ENCODE assay signal across 11 mouse cellular contexts in the genomic region with DNA sequence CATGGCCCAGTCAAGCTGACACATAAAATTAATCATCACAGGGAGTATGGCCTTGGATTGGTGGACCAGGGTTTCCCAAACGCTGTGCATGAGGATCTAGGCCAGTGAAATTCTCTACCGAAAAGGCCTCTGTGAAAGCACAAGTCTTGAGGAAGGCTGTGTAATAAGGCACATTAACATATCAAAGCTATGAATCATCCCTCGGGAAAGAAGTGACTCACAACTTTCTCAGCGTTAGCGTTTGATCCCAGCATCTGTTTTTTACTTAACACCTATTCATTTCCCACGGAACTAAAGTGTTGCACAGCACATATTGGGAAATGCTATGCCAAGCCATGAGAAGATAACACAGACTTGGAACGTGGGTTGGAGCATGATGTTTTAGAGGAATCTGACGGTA. TPM values are rescaled to one million over a fixed set of nuclear protein-coding genes. Genes with fewer than 3 reads are reported as not detected.
A peak's percentile ranks its signal among the peaks of the same experiment; 100 is the strongest.
DNase-seq lines count a peak whose midpoint lies in the region; ATAC-seq and TF ChIP-seq lines count a peak whose summit lies in the region.
"Had no signal": no experiment of that assay in that cellular context is flagged by ENCODE, and none has a peak within 500 bp of the region (broad histone marks: within the 10 kb centered on the region; RNA-seq: fewer than 3 reads in every experiment).

No protein-coding gene starts in this region.

- H3K4me2 ChIP-seq in lung, embryonic 14.5 days = no peak overlapping the region
- no peak overlapping the region for H3K4me2 ChIP-seq in forebrain, embryonic 16.5 days (ENCODE audit: low read length)
- H3K4me2 ChIP-seq in kidney, embryonic 15.5 days = no peak overlapping the region
- H3K4me2 ChIP-seq: hindbrain, embryonic 15.5 days; limb, embryonic 15.5 days had no signal

- H3K4me3 ChIP-seq in lung, embryonic 14.5 days (ENCODE audit: low read depth, low read length) = no peak overlapping the region
- no peak overlapping the region for H3K4me3 ChIP-seq in forebrain, embryonic 16.5 days (replicated peaks; ENCODE audit: low read length)
- no peak overlapping the region for H3K4me3 ChIP-seq in kidney, embryonic 15.5 days (replicated peaks)
- H3K4me3 ChIP-seq: hindbrain, embryonic 15.5 days; limb, embryonic 15.5 days had no signal

- no peaks in the 10 kb centered on the region for H3K4me1 ChIP-seq in lung, embryonic 14.5 days (ENCODE audit: insufficient read depth)
- H3K4me1 ChIP-seq in forebrain, embryonic 16.5 days (replicated peaks; ENCODE audit: control insufficient read depth, insufficient read depth, low read length) = 0 out of 2 replicates have a peak, but pooled peaks cover 4% of the 10 kb centered on the region
- peaks cover 4% of the 10 kb centered on the region; the same call in 1 of the 2 replicates for H3K4me1 ChIP-seq in kidney, embryonic 15.5 days
- H3K4me1 ChIP-seq: hindbrain, embryonic 15.5 days; limb, embryonic 15.5 days had no signal

- peak; percentile 73 to 88 for DNase-seq in adrenal gland, adult (ENCODE audit: inconsistent age in 2 of 2, low spot score in 1 of 2)
- DNase-seq in adrenal gland, adult 18-20 months (ENCODE audit: low spot score in 2 of 2) = no peak
- DNase-seq in lung, embryonic 14.5 days = peak; percentile 4
- no peak for DNase-seq in lung, postnatal 36 days
- DNase-seq in right cerebral cortex, postnatal 25 days = peak; percentile 48
- DNase-seq: cerebellum, postnatal 14 days had no signal

- H3K27me3 ChIP-seq in lung, embryonic 14.5 days (ENCODE audit: insufficient read depth, low read length) = no peaks in the 10 kb centered on the region
- H3K27me3 ChIP-seq in forebrain, embryonic 16.5 days (replicated peaks; ENCODE audit: control insufficient read depth, insufficient read depth, low read length) = no peaks in the 10 kb centered on the region
- H3K27me3 ChIP-seq in kidney, embryonic 15.5 days = no peaks in the 10 kb centered on the region
- H3K27me3 ChIP-seq: hindbrain, embryonic 15.5 days; limb, embryonic 15.5 days had no signal

- TF ChIP-seq CTCF in lung, embryonic 14.5 days (IDR thresholded peaks at IDR 0.05; ENCODE audit: low read depth) = no peak

- H3K27ac ChIP-seq in lung, embryonic 14.5 days (ENCODE audit: low read depth) = no peak overlapping the region
- no peak overlapping the region for H3K27ac ChIP-seq in forebrain, embryonic 16.5 days (ENCODE audit: low read length)
- no peak overlapping the region for H3K27ac ChIP-seq in kidney, embryonic 15.5 days
- H3K27ac ChIP-seq: hindbrain, embryonic 15.5 days; limb, embryonic 15.5 days had no signal

- no peak for ATAC-seq in lung, embryonic 14.5 days (ENCODE audit: insufficient read depth)
- ATAC-seq in forebrain, embryonic 16.5 days = peak; percentile 55
- ATAC-seq in monocyte, adult 5-6 weeks (replicated peaks; ENCODE audit: insufficient number of reproducible peaks, low FRiP score, low TSS enrichment, poor library complexity, severe bottlenecking) = no peak
- no peak for ATAC-seq in kidney, embryonic 15.5 days (replicated peaks; ENCODE audit: low FRiP score)

- no peak overlapping the region for H3K9ac ChIP-seq in lung, embryonic 14.5 days
- no peak overlapping the region for H3K9ac ChIP-seq in forebrain, embryonic 16.5 days (replicated peaks; ENCODE audit: low read depth, low read length)
- no peak overlapping the region for H3K9ac ChIP-seq in kidney, embryonic 15.5 days
- H3K9ac ChIP-seq: hindbrain, embryonic 15.5 days; limb, embryonic 15.5 days had no signal

- H3K36me3 ChIP-seq in lung, embryonic 14.5 days (ENCODE audit: insufficient read depth) = no peaks in the 10 kb centered on the region
- no peaks in the 10 kb centered on the region for H3K36me3 ChIP-seq in forebrain, embryonic 16.5 days (ENCODE audit: control insufficient read depth, insufficient read depth)
- no peaks in the 10 kb centered on the region for H3K36me3 ChIP-seq in kidney, embryonic 15.5 days
- H3K36me3 ChIP-seq: hindbrain, embryonic 15.5 days; limb, embryonic 15.5 days had no signal

- 40% methylated on average over 8 of the region's 8 CpGs for WGBS in lung, embryonic 14.5 days
- WGBS in forebrain, embryonic 16.5 days = 13% methylated on average over 8 of the region's 8 CpGs
- 45% methylated on average over 8 of the region's 8 CpGs for WGBS in kidney, embryonic 15.5 days

- no peaks in the 10 kb centered on the region for H3K9me3 ChIP-seq in lung, embryonic 14.5 days (ENCODE audit: low read depth, low read length)
- no peaks in the 10 kb centered on the region for H3K9me3 ChIP-seq in forebrain, embryonic 16.5 days (ENCODE audit: control insufficient read depth, low read length)
- H3K9me3 ChIP-seq in kidney, embryonic 15.5 days (replicated peaks) = no peaks in the 10 kb centered on the region
- H3K9me3 ChIP-seq: hindbrain, embryonic 15.5 days; limb, embryonic 15.5 days had no signal

RNA-seq across cellular contexts. Expression of a gene that starts 21.2 kb away (rescaled TPM):
- 10 to 100 TPM; 38.6 to 40.9 TPM for total RNA-seq in adrenal gland, adult 18-20 months (2021)
- 41.6 and 46.3 TPM in 2 replicates for polyA plus RNA-seq in lung, embryonic 14.5 days (2014; fragmentation: Nextera tagmentation; extraction: Ambion mirVana)
- 65.0 and 66.8 TPM in 2 replicates for polyA plus RNA-seq in forebrain, embryonic 16.5 days (2015; fragmentation: Nextera tagmentation; extraction: Ambion mirVana)
- total RNA-seq in monocyte, adult 5-6 weeks (2017) = 43.8 to 77.0 TPM (median 65.1 TPM) in 3 replicates
- polyA plus RNA-seq in kidney, embryonic 15.5 days (2015; fragmentation: Nextera tagmentation; extraction: Ambion mirVana) = 46.6 and 47.0 TPM in 2 replicates

RNA-seq across cellular contexts. Expression of a gene that starts 52.3 kb away (rescaled TPM):
- total RNA-seq in adrenal gland, adult 18-20 months (2021) = 10 to 100 TPM; 72.2 to 86.2 TPM
- polyA plus RNA-seq in lung, embryonic 14.5 days (2014; fragmentation: Nextera tagmentation; extraction: Ambion mirVana) = 96.9 and 102 TPM in 2 replicates
- polyA plus RNA-seq in forebrain, embryonic 16.5 days (2015; fragmentation: Nextera tagmentation; extraction: Ambion mirVana) = 52.2 and 55.4 TPM in 2 replicates
- 50.2 to 111 TPM (median 50.6 TPM) in 3 replicates for total RNA-seq in monocyte, adult 5-6 weeks (2017)
- 75.0 and 75.9 TPM in 2 replicates for polyA plus RNA-seq in kidney, embryonic 15.5 days (2015; fragmentation: Nextera tagmentation; extraction: Ambion mirVana)

Comparison
In these comparisons a context has a peak if more than half of its experiments do, and no peak if none do; other contexts are left out.
1. DNase-seq: peak in adrenal gland, adult (2 of 2), lung, embryonic 14.5 days (single experiment) and right cerebral cortex, postnatal 25 days (single experiment); none in adrenal gland, adult 18-20 months (0 of 2) and lung, postnatal 36 days (single experiment).